Mouse (Mus musculus): ENCODE measurements around the gene Timp2. TPM values are rescaled to one million over a fixed set of nuclear protein-coding genes. Genes with fewer than 3 reads are reported as not detected.

Timp2 gene
- total RNA-seq, 4 experiments from 2014 or later = 95.5 to 261 (median 186) TPM

Other genes with a start within 250 kb of the Timp2 start
- under 1 TPM in 3 of 4 experiments, not detected in 1; 0.03 to 0.12 (median 0.03) TPM for gene Dnah17, start 225.1 kb downstream of the Timp2 start, total RNA-seq (2022)
- gene Cyth1, start 107.1 kb downstream of the Timp2 start, total RNA-seq (2022) = 10 to 100 TPM; 23.4 to 28.1 (median 24.4) TPM
- gene Usp36, start 65.5 kb downstream of the Timp2 start, total RNA-seq (2022) = 10 to 100 TPM; 21.0 to 36.9 (median 28.9) TPM
- 1 to 10 TPM in 2 of 4 experiments, under 1 TPM in 2; 0.41 to 2.9 (median 1.6) TPM for gene Cep295nl, start 13.2 kb downstream of the Timp2 start, total RNA-seq (2022)
- gene Lgals3bp, start 46.4 kb upstream of the Timp2 start, total RNA-seq (2022) = 100 to 1,000 TPM in 2 of 4 experiments, 10 to 100 TPM in 2; 88.8 to 112 (median 98.8) TPM
- 10 to 100 TPM; 36.8 to 39.6 (median 37.9) TPM for gene Cant1, start 63.3 kb upstream of the Timp2 start, total RNA-seq (2022)
- 10 to 100 TPM; 20.4 to 26.2 (median 24.3) TPM for gene C1qtnf1, start 72.5 kb upstream of the Timp2 start, total RNA-seq (2022)
- 10 to 100 TPM; 21.9 to 25.7 (median 24.0) TPM for gene Engase, start 121.1 kb upstream of the Timp2 start, total RNA-seq (2022)